Mouse (Mus musculus): Measurements from ENCODE around the gene Neurl1b.

The Neurl1b gene

GRCm38 (mm10) chr17:26414523-26415354 is at the start of gene Neurl1b:
Neurl1b (plus strand) TSS chr17:26414829.
- peak in 1 of 2 experiments; percentile 45 for DNase-seq (ENCODE audit: low spot score in 2 of 2)

GRCm38 (mm10) chr17:26366792-26367191 is 47.8 kb upstream of the Neurl1b start:
- DNase-seq (ENCODE audit: low spot score in 2 of 2), result no peak

GRCm38 (mm10) chr17:26368336-26368992 is 46.2 kb upstream of the Neurl1b start:
- peak in 1 of 2 experiments; percentile 38 for DNase-seq (ENCODE audit: low spot score in 2 of 2)

- peak in 1 of 2 experiments; percentile 47 for DNase-seq (ENCODE audit: low spot score in 2 of 2)
These were observed 43.9 kb upstream of the Neurl1b start for GRCm38 (mm10) chr17:26370521-26371245.

- DNase-seq (ENCODE audit: low spot score in 2 of 2), result no peak
These were observed 43.4 kb upstream of the Neurl1b start for GRCm38 (mm10) chr17:26371246-26371535.

GRCm38 (mm10) chr17:26373211-26373610 is 41.4 kb upstream of the Neurl1b start:
- DNase-seq (ENCODE audit: low spot score in 2 of 2), result peak in 1 of 2 experiments; percentile 46

- DNase-seq (ENCODE audit: low spot score in 2 of 2), result no peak
These were observed 38.2 kb upstream of the Neurl1b start for GRCm38 (mm10) chr17:26376416-26376815.

- no peak for DNase-seq (ENCODE audit: low spot score in 2 of 2)
These were observed 37.5 kb upstream of the Neurl1b start for GRCm38 (mm10) chr17:26376994-26377744.

GRCm38 (mm10) chr17:26380280-26380985 is 34.2 kb upstream of the Neurl1b start:
- no peak for DNase-seq (ENCODE audit: low spot score in 2 of 2)

GRCm38 (mm10) chr17:26380986-26381446 is 33.6 kb upstream of the Neurl1b start:
- DNase-seq (ENCODE audit: low spot score in 2 of 2), result peak in 1 of 2 experiments; percentile 37

GRCm38 (mm10) chr17:26381613-26382012 is 33.0 kb upstream of the Neurl1b start:
- DNase-seq (ENCODE audit: low spot score in 2 of 2), result no peak

- no peak for DNase-seq (ENCODE audit: low spot score in 2 of 2)
These were observed 32.5 kb upstream of the Neurl1b start for GRCm38 (mm10) chr17:26382176-26382575.

GRCm38 (mm10) chr17:26382687-26383086 is 31.9 kb upstream of the Neurl1b start:
- no peak for DNase-seq (ENCODE audit: low spot score in 2 of 2)

- no peak for DNase-seq (ENCODE audit: low spot score in 2 of 2)
These were observed 30.5 kb upstream of the Neurl1b start for GRCm38 (mm10) chr17:26384111-26384510.

GRCm38 (mm10) chr17:26385252-26386130 is 29.1 kb upstream of the Neurl1b start:
- no peak for DNase-seq (ENCODE audit: low spot score in 2 of 2)

- DNase-seq (ENCODE audit: low spot score in 2 of 2), result no peak
These were observed 28.5 kb upstream of the Neurl1b start for GRCm38 (mm10) chr17:26386131-26386481.

GRCm38 (mm10) chr17:26388106-26388505 is 26.5 kb upstream of the Neurl1b start:
- no peak for DNase-seq (ENCODE audit: low spot score in 2 of 2)

- DNase-seq (ENCODE audit: low spot score in 2 of 2), result no peak
These were observed 25.4 kb upstream of the Neurl1b start for GRCm38 (mm10) chr17:26389241-26389640.

- DNase-seq (ENCODE audit: low spot score in 2 of 2), result no peak
These were observed 24.0 kb upstream of the Neurl1b start for GRCm38 (mm10) chr17:26390666-26391065.

GRCm38 (mm10) chr17:26392355-26392754 is 22.3 kb upstream of the Neurl1b start:
- no peak for DNase-seq (ENCODE audit: low spot score in 2 of 2)

All from cerebellum, postnatal 4 days (tissue).